Mouse (Mus musculus) kidney, postnatal 0 days (tissue): Measurements from ENCODE around the gene Casp2. TPM values are rescaled to one million over a fixed set of nuclear protein-coding genes. Genes with fewer than 3 reads are reported as not detected.
A peak's percentile ranks its signal among the peaks of the same experiment; 100 is the strongest.

ENCODE experiments used
- ATAC-seq: fragments of 200-750 bp; cut with Nextera tagmentation; replicated peaks from 2 replicates; pipeline ENCODE4 v1.8.0; 2017; ENCODE audit warnings: low read depth, moderate number of reproducible peaks, moderate TSS enrichment, moderate library complexity; ENCODE audit not compliant: low FRiP score
- DNase-seq: peaks from one replicate; pipeline ENCODE4 v3.0.0-alpha.2; 2016; ENCODE audit warnings: low spot score
- H3K27ac ChIP-seq: fragments of 300-500 bp; sonication (generic); 2 replicates; pipeline ENCODE4 v1.5.1; 2014; ENCODE audit warnings: mild to moderate bottlenecking
- H3K27me3 ChIP-seq: fragments of 300-500 bp; sonication (generic); 2 replicates; pipeline ENCODE4 v1.6.1; 2014; ENCODE audit warnings: low read length, mixed read lengths; ENCODE audit not compliant: insufficient read depth
- H3K36me3 ChIP-seq: fragments of 300-500 bp; sonication (generic); 2 replicates; pipeline ENCODE4 v1.6.1; 2014; ENCODE audit warnings: low read length, mixed read lengths; ENCODE audit not compliant: insufficient read depth
- H3K4me1 ChIP-seq: fragments of 300-500 bp; sonication (generic); replicated peaks from 2 replicates; pipeline ENCODE4 v1.6.1; 2014; ENCODE audit warnings: antibody characterized with exemption, low read length, mixed read lengths; ENCODE audit not compliant: insufficient read depth
- H3K4me2 ChIP-seq: fragments of 300-500 bp; sonication (generic); 2 replicates; pipeline ENCODE4 v1.6.1; 2014; ENCODE audit warnings: mild to moderate bottlenecking, low read length, moderate library complexity, mixed read lengths
- H3K4me3 ChIP-seq: fragments of 300-500 bp; sonication (generic); replicated peaks from 2 replicates; pipeline ENCODE4 v1.5.1; 2014; ENCODE audit warnings: low read depth, low read length
- H3K9ac ChIP-seq: fragments of 300-500 bp; sonication (generic); 2 replicates; pipeline ENCODE4 v1.6.1; 2014; ENCODE audit warnings: low read depth, low read length
- H3K9me3 ChIP-seq: fragments of 300-500 bp; sonication (generic); replicated peaks from 2 replicates; pipeline ENCODE4 v1.6.1; 2016; ENCODE audit warnings: low read length, inconsistent platforms, mixed read lengths
- CTCF ChIP-seq: IDR thresholded peaks from 2 replicates; pipeline ENCODE4 v1.5.1; 2016; ENCODE audit warnings: antibody characterized with exemption, low read depth, mild to moderate bottlenecking, moderate library complexity
- WGBS: fragments of 180-500 bp; shearing (Covaris S2); extraction: QIAGEN DNeasy Blood & Tissue Kit; methylation state at CpG from one replicate; pipeline ENCODE4 v1.1.7; 2014; 5-methylcytosine and 5-hydroxymethylcytosine counted together
- polyA plus RNA-seq: library from polyadenylated mRNA; unstranded; fragments of >200 nt; fragmentation: Nextera tagmentation; extraction: Ambion mirVana; gene quantifications from 2 replicates; pipeline ENCODE4 v1.2.1, GENCODE M21; 2015

The Casp2 gene
- polyA plus RNA-seq, 1 experiment from 2014 or later, result 38.2 TPM

GRCm38 (mm10) chr6:42299362-42299761 lies 34.6 kb downstream of the Casp2 start:
- Histone ChIP-seq H3K27me3 (no peaks in the 10 kb centered on the region), H3K36me3 (no peaks in the 10 kb centered on the region), H3K4me1 (no peaks in the 10 kb centered on the region), H3K9ac (no peak overlapping the region), H3K27ac (no peak overlapping the region), H3K9me3 (no peaks in the 10 kb centered on the region), H3K4me2 (no peak overlapping the region), H3K4me3 (no peak overlapping the region)
- no peak for TF ChIP-seq CTCF
- DNase-seq, result no peak
- WGBS, result 83% methylated on average over 5 of the region's 5 CpGs
- ATAC-seq, result no peak

GRCm38 (mm10) chr6:42309816-42310378 lies 45.1 kb downstream of the Casp2 start:
- no peaks in the 10 kb centered on the region for H3K9me3 ChIP-seq
- no peak for ATAC-seq
- no peaks in the 10 kb centered on the region for H3K36me3 ChIP-seq
- DNase-seq, result no peak
- no peak overlapping the region for H3K4me2 ChIP-seq
- H3K9ac ChIP-seq, result no peak overlapping the region
- TF ChIP-seq CTCF, result peak; percentile 52
- H3K4me3 ChIP-seq, result no peak overlapping the region
- 46% methylated on average over 8 of the region's 8 CpGs for WGBS
- H3K27me3 ChIP-seq, result no peaks in the 10 kb centered on the region
- no peaks in the 10 kb centered on the region for H3K4me1 ChIP-seq
- H3K27ac ChIP-seq, result no peak overlapping the region

GRCm38 (mm10) chr6:42310427-42311053 lies 45.8 kb downstream of the Casp2 start:
- Histone ChIP-seq H3K4me3 (no peak overlapping the region), H3K27me3 (no peaks in the 10 kb centered on the region), H3K9ac (no peak overlapping the region), H3K4me1 (no peaks in the 10 kb centered on the region), H3K9me3 (no peaks in the 10 kb centered on the region), H3K36me3 (no peaks in the 10 kb centered on the region), H3K27ac (no peak overlapping the region), H3K4me2 (no peak overlapping the region)
- WGBS, result 82% methylated on average over 2 of the region's 2 CpGs
- DNase-seq, result no peak
- TF ChIP-seq CTCF, result no peak
- ATAC-seq, result no peak

- no peaks in the 10 kb centered on the region for H3K4me1 ChIP-seq
- no peak overlapping the region for H3K4me2 ChIP-seq
- no peak overlapping the region for H3K4me3 ChIP-seq
- WGBS, result 58% methylated on average over 4 of the region's 4 CpGs
- ATAC-seq (no peak), DNase-seq (no peak)
- H3K36me3 ChIP-seq, result no peaks in the 10 kb centered on the region
- TF ChIP-seq CTCF, result no peak
- no peak overlapping the region for H3K27ac ChIP-seq
- no peak overlapping the region for H3K9ac ChIP-seq
- 0 out of 2 replicates have a peak, but pooled peaks cover 2% of the 10 kb centered on the region for H3K27me3 ChIP-seq
- no peaks in the 10 kb centered on the region for H3K9me3 ChIP-seq
Measured at GRCm38 (mm10) chr6:42318293-42318692, 53.5 kb downstream of the Casp2 start.

GRCm38 (mm10) chr6:42323371-42324066 lies 58.7 kb downstream of the Casp2 start:
- WGBS, result 2% methylated on average over 28 of the region's 28 CpGs
- ATAC-seq (0 out of 2 replicates have a peak, but pooled peaks have one; percentile 15), DNase-seq (no peak)
- Histone ChIP-seq H3K4me2 (peak overlapping the region; percentile 89), H3K4me1 (peaks cover 6% of the 10 kb centered on the region; the same call in 1 of the 2 replicates), H3K27me3 (peaks cover 15% of the 10 kb centered on the region; the same call in 1 of the 2 replicates), H3K9ac (no peak overlapping the region), H3K36me3 (no peaks in the 10 kb centered on the region), H3K9me3 (no peaks in the 10 kb centered on the region), H3K4me3 (peak overlapping the region; percentile 42), H3K27ac (no peak overlapping the region)
- no peak for TF ChIP-seq CTCF

- H3K4me2 ChIP-seq, result peak overlapping the region; percentile 89
- peaks cover 15% of the 10 kb centered on the region; the same call in 1 of the 2 replicates for H3K27me3 ChIP-seq
- WGBS, result 2% methylated on average over 21 of the region's 32 CpGs
- peak overlapping the region; percentile 45; the same call in 1 of the 2 replicates for H3K9ac ChIP-seq
- peak; percentile 13 for DNase-seq
- no peak overlapping the region for H3K27ac ChIP-seq
- TF ChIP-seq CTCF, result no peak
- H3K9me3 ChIP-seq, result no peaks in the 10 kb centered on the region
- ATAC-seq, result peak; percentile 47; the same call in 1 of the 2 replicates
- H3K4me1 ChIP-seq, result peaks cover 6% of the 10 kb centered on the region; the same call in 1 of the 2 replicates
- peak overlapping the region; percentile 42 for H3K4me3 ChIP-seq
- H3K36me3 ChIP-seq, result no peaks in the 10 kb centered on the region
Measured at GRCm38 (mm10) chr6:42324067-42324481, 59.3 kb downstream of the Casp2 start.
